Mouse (Mus musculus) heart, adult 2 months (tissue): ENCODE results near the gene Stat3. TPM values are rescaled to one million over a fixed set of nuclear protein-coding genes. Genes with fewer than 3 reads are reported as not detected.

Experiments
- DNase-seq, 2 experiments: peaks; one replicate each; pipeline ENCODE4 v3.0.0; 2021
- H3K27ac ChIP-seq: fragments of 200-600 bp; 2 replicates; pipeline ENCODE4 v1.8.1; 2022
- H3K27me3 ChIP-seq: fragments of 200-500 bp; 2 replicates; pipeline ENCODE4 v1.6.1; 2012; ENCODE audit warnings: mild to moderate bottlenecking, low read length, inconsistent platforms, mixed read lengths; ENCODE audit not compliant: control insufficient read depth, insufficient read depth
- H3K36me3 ChIP-seq: fragments of 200-500 bp; 2 replicates; pipeline ENCODE4 v1.6.1; 2012; ENCODE audit warnings: low read length, inconsistent platforms; ENCODE audit not compliant: control insufficient read depth, insufficient read depth
- H3K4me1 ChIP-seq: fragments of 200-500 bp; 2 replicates; pipeline ENCODE4 v1.6.1; 2011; ENCODE audit warnings: low read length; ENCODE audit not compliant: control insufficient read depth, insufficient read depth
- H3K4me3 ChIP-seq: fragments of 200-600 bp; 2 replicates; pipeline ENCODE4 v1.8.1; 2022
- H3K79me2 ChIP-seq: fragments of 200-500 bp; replicated peaks from 2 replicates; pipeline ENCODE4 v1.6.1; 2012; ENCODE audit warnings: mild to moderate bottlenecking, inconsistent platforms, low read length, moderate library complexity, mixed read lengths; ENCODE audit not compliant: control insufficient read depth, insufficient read depth
- H3K9ac ChIP-seq: fragments of 200-500 bp; 2 replicates; pipeline ENCODE4 v1.6.1; 2012; ENCODE audit warnings: low read depth, mild to moderate bottlenecking, control low read depth, inconsistent platforms, low read length, mixed read lengths
- CTCF ChIP-seq: fragments of 200-600 bp; IDR thresholded peaks from 2 replicates; pipeline ENCODE4 v1.8.1; 2022; ENCODE audit warnings: antibody characterized with exemption, mild to moderate bottlenecking, moderate library complexity
- EP300 ChIP-seq: fragments of 200-500 bp; IDR thresholded peaks from 2 replicates; pipeline ENCODE4 v1.6.1; 2011; ENCODE audit warnings: low read depth, low read length, control low read depth; ENCODE audit not compliant: insufficient read depth
- POLR2A ChIP-seq: fragments of 200-500 bp; IDR thresholded peaks from 2 replicates; pipeline ENCODE4 v1.6.1; 2011; ENCODE audit warnings: mild to moderate bottlenecking, low read depth, low read length, control low read depth; ENCODE audit not compliant: insufficient read depth
- WGBS: fragments of 180-500 bp; shearing (Covaris S2); methylation state at CpG from one replicate; pipeline ENCODE4 v1.1.7; 2018; 5-methylcytosine and 5-hydroxymethylcytosine counted together
- intact Hi-C: fragments of 180-260 bp; cut with DNase I; formaldehyde crosslinking; loops from one replicate; pipeline ENCODE4 v1.15.1; 2025
- polyA plus RNA-seq: library from polyadenylated mRNA; depleted of rRNA; stranded (reverse); fragments of >200 nt; gene quantifications from 2 replicates; pipeline ENCODE4 v1.2.3, GENCODE M21; 2012
- total RNA-seq, 2 experiments: library from RNA; stranded (reverse); gene quantifications; 2 replicates each; pipeline ENCODE4 v1.2.3; 2021

Stat3 gene
- total and polyA plus RNA-seq, 3 experiments: 85.8 to 94.7 (median 93.0) TPM

GRCm38 (mm10) chr11:100863141-100863540, 76.2 kb downstream of the Stat3 start:
- 88% methylated on average over 10 of the region's 10 CpGs for WGBS
- Histone ChIP-seq H3K79me2 (no peaks in the 10 kb centered on the region), H3K27ac (no peak overlapping the region), H3K27me3 (no peaks in the 10 kb centered on the region), H3K9ac (no peak overlapping the region), H3K4me3 (no peak overlapping the region), H3K36me3 (no peaks in the 10 kb centered on the region), H3K4me1 (peaks cover 6% of the 10 kb centered on the region)
- no peak for DNase-seq
- TF ChIP-seq EP300: no peak
- TF ChIP-seq CTCF: no peak
- TF ChIP-seq POLR2A: no peak
- intact Hi-C loops: no loop called here

- H3K27me3 ChIP-seq: no peaks in the 10 kb centered on the region
- H3K27ac ChIP-seq: no peak overlapping the region
- intact Hi-C loops: no loop called here
- H3K9ac ChIP-seq: no peak overlapping the region
- H3K36me3 ChIP-seq: no peaks in the 10 kb centered on the region
- H3K4me3 ChIP-seq: no peak overlapping the region
- 77% methylated on average over 3 of the region's 3 CpGs for WGBS
- peaks cover 6% of the 10 kb centered on the region for H3K4me1 ChIP-seq
- no peaks in the 10 kb centered on the region for H3K79me2 ChIP-seq
- TF ChIP-seq CTCF: no peak
- no peak for TF ChIP-seq EP300
- no peak for TF ChIP-seq POLR2A
- DNase-seq: no peak
Measured at GRCm38 (mm10) chr11:100861836-100862235, 77.5 kb downstream of the Stat3 start.

GRCm38 (mm10) chr11:100861335-100861734, 78.0 kb downstream of the Stat3 start:
- Histone ChIP-seq H3K79me2 (no peaks in the 10 kb centered on the region), H3K27me3 (no peaks in the 10 kb centered on the region), H3K9ac (no peak overlapping the region), H3K36me3 (no peaks in the 10 kb centered on the region), H3K4me1 (peaks cover 6% of the 10 kb centered on the region), H3K27ac (no peak overlapping the region), H3K4me3 (no peak overlapping the region)
- intact Hi-C loops: no loop called here
- no peak for DNase-seq
- WGBS: 87% methylated on average over 7 of the region's 7 CpGs
- TF ChIP-seq CTCF (no peak), EP300 (no peak), POLR2A (no peak)

- H3K27ac ChIP-seq: peak overlapping the region; percentile 84
- TF ChIP-seq EP300 (no peak), POLR2A (peak; percentile 44; the same call in 1 of the 2 replicates), CTCF (peak; percentile 47)
- peak overlapping the region; percentile 74 for H3K9ac ChIP-seq
- no peaks in the 10 kb centered on the region for H3K36me3 ChIP-seq
- no peaks in the 10 kb centered on the region for H3K27me3 ChIP-seq
- H3K4me1 ChIP-seq: peaks cover 6% of the 10 kb centered on the region
- H3K79me2 ChIP-seq: no peaks in the 10 kb centered on the region
- DNase-seq: peak; percentile 88 to 93
- peak overlapping the region; percentile 58 for H3K4me3 ChIP-seq
- WGBS: under 1% methylated on average over 55 of the region's 55 CpGs
- intact Hi-C loops: no loop called here
Measured at GRCm38 (mm10) chr11:100860198-100861048, 78.9 kb downstream of the Stat3 start.

- H3K27me3 ChIP-seq: no peaks in the 10 kb centered on the region
- 45% methylated on average over 6 of the region's 6 CpGs for WGBS
- DNase-seq: no peak
- peak overlapping the region; percentile 22 for H3K9ac ChIP-seq
- H3K36me3 ChIP-seq: no peaks in the 10 kb centered on the region
- H3K4me1 ChIP-seq: peaks cover 6% of the 10 kb centered on the region
- intact Hi-C loops: no loop called here
- H3K4me3 ChIP-seq: peak overlapping the region; percentile 58
- H3K27ac ChIP-seq: peak overlapping the region; percentile 84
- no peaks in the 10 kb centered on the region for H3K79me2 ChIP-seq
- TF ChIP-seq EP300 (no peak), POLR2A (no peak), CTCF (no peak)
Measured at GRCm38 (mm10) chr11:100859579-100860075, 79.7 kb downstream of the Stat3 start.
